Comparison of ENCODE assay signal across 8 mouse cellular contexts in the genomic region with DNA sequence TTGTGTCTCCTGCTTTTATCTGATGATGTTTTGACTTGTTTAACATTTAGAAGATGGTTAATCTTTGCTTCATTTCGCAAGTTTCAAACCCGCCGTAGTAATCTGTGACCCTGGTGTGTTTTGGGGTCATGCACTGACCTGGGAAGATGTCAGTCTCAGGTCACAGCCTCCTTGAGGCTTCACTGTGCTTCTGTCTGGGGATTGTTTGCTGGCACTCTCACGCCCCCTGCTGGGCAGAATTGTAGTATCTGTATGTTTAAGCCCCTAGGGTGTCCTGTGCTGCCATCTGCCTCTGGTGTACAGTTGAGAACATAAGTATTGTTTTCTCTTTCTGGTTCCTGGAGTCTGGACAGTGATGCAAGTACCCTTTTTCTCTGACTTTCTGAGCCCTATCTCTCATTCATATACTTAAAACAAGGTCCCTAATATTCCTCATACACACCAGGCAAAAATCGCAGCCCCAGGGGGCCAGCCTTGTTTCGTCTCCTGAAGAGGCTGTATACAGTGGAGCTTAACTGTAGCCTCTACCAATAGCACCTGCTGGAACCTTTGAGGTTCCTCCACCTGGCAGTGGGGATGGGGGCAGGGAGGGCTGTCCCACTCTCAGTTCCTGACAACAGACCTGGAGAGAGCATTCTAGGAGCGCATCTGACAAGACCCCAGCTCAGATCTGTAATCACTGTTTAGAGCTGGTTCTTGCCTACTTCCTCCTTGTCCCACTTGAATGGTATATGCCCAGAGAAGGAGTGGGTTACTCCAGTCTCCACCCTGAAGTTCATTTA. TPM values are rescaled to one million over a fixed set of nuclear protein-coding genes. Genes with fewer than 3 reads are reported as not detected.
DNase-seq lines count a peak whose midpoint lies in the region; ATAC-seq and TF ChIP-seq lines count a peak whose summit lies in the region.

No protein-coding gene starts in this region.

- peaks cover 81% of the 10 kb centered on the region for H3K36me3 ChIP-seq in forebrain, embryonic 10.5 days (replicated peaks)
- H3K36me3 ChIP-seq in heart, embryonic 16.5 days (ENCODE audit: control insufficient read depth, insufficient read depth), result peaks cover 12% of the 10 kb centered on the region
- peaks cover 99% of the 10 kb centered on the region for H3K36me3 ChIP-seq in liver, embryonic 14.5 days (replicated peaks; ENCODE audit: control insufficient read depth, insufficient read depth, low read depth)
- peaks cover 33% of the 10 kb centered on the region for H3K36me3 ChIP-seq in neural tube, embryonic 15.5 days

- WGBS in forebrain, embryonic 10.5 days, result 72% methylated on average over 7 of the region's 7 CpGs
- WGBS in heart, embryonic 16.5 days, result 62% methylated on average over 7 of the region's 7 CpGs
- 66% methylated on average over 7 of the region's 7 CpGs for WGBS in liver, embryonic 14.5 days (ENCODE audit: insufficient replicate concordance)
- WGBS in neural tube, embryonic 15.5 days, result 65% methylated on average over 7 of the region's 7 CpGs

- H3K9me3 ChIP-seq in forebrain, embryonic 10.5 days, result no peaks in the 10 kb centered on the region
- no peaks in the 10 kb centered on the region for H3K9me3 ChIP-seq in heart, embryonic 16.5 days (replicated peaks; ENCODE audit: control insufficient read depth, low read length)
- no peaks in the 10 kb centered on the region for H3K9me3 ChIP-seq in liver, embryonic 14.5 days (ENCODE audit: control insufficient read depth, low read length)
- no peaks in the 10 kb centered on the region for H3K9me3 ChIP-seq in neural tube, embryonic 15.5 days (replicated peaks)

- H3K27me3 ChIP-seq in forebrain, embryonic 10.5 days (ENCODE audit: poor library complexity, severe bottlenecking), result no peaks in the 10 kb centered on the region
- no peaks in the 10 kb centered on the region for H3K27me3 ChIP-seq in heart, embryonic 16.5 days (ENCODE audit: control insufficient read depth, insufficient read depth, low read length)
- no peaks in the 10 kb centered on the region for H3K27me3 ChIP-seq in liver, embryonic 14.5 days (ENCODE audit: control insufficient read depth, insufficient read depth, low read length)
- no peaks in the 10 kb centered on the region for H3K27me3 ChIP-seq in neural tube, embryonic 15.5 days (replicated peaks)

- H3K4me1 ChIP-seq in forebrain, embryonic 10.5 days, result no peaks in the 10 kb centered on the region
- H3K4me1 ChIP-seq in heart, embryonic 16.5 days (ENCODE audit: control insufficient read depth, insufficient read depth, low read length), result no peaks in the 10 kb centered on the region
- peaks cover 2 to 8% of the 10 kb centered on the region in 2 experiments for H3K4me1 ChIP-seq in liver, embryonic 14.5 days (replicated peaks; ENCODE audit: control insufficient read depth in 2 of 2, insufficient read depth in 2 of 2, low read length in 1 of 2)
- H3K4me1 ChIP-seq in neural tube, embryonic 15.5 days, result no peaks in the 10 kb centered on the region

- no peak overlapping the region for H3K4me3 ChIP-seq in forebrain, embryonic 10.5 days
- H3K4me3 ChIP-seq in heart, embryonic 16.5 days (ENCODE audit: low read length), result no peak overlapping the region
- H3K4me3 ChIP-seq in liver, embryonic 14.5 days (ENCODE audit: insufficient read depth in 1 of 2, low read depth in 2 of 2, low read length in 2 of 2), result no peak overlapping the region
- no peak overlapping the region for H3K4me3 ChIP-seq in neural tube, embryonic 15.5 days (replicated peaks)

- H3K4me2 ChIP-seq in heart, embryonic 16.5 days (ENCODE audit: low read depth, low read length), result no peak overlapping the region
- H3K4me2 ChIP-seq in liver, embryonic 14.5 days (ENCODE audit: low read depth), result no peak overlapping the region
- no peak overlapping the region for H3K4me2 ChIP-seq in neural tube, embryonic 15.5 days

- H3K9ac ChIP-seq in heart, embryonic 16.5 days (ENCODE audit: low read length), result no peak overlapping the region
- H3K9ac ChIP-seq in liver, embryonic 14.5 days (replicated peaks), result no peak overlapping the region
- no peak overlapping the region for H3K9ac ChIP-seq in neural tube, embryonic 15.5 days (replicated peaks)

- no peak for TF ChIP-seq EP300 in liver, embryonic 14.5 days (IDR thresholded peaks at IDR 0.05; ENCODE audit: low read depth)

- peak; percentile 62; the same call in 1 of the 2 replicates for ATAC-seq in heart, embryonic 16.5 days (replicated peaks; ENCODE audit: extremely low read depth, insufficient read depth, low FRiP score)
- peak; percentile 62 for ATAC-seq in liver, embryonic 14.5 days (ENCODE audit: insufficient read depth)
- peak; percentile 68; the same call in 1 of the 2 replicates for ATAC-seq in neural tube, embryonic 15.5 days (ENCODE audit: low FRiP score)

- no peak for TF ChIP-seq POLR2A in brain, embryonic 14.5 days (IDR thresholded peaks at IDR 0.05; ENCODE audit: borderline replicate concordance, extremely low read depth, insufficient read depth, insufficient read length, poor library complexity, severe bottlenecking)

- peak; percentile 81 for TF ChIP-seq CTCF in brain, embryonic 14.5 days (IDR thresholded peaks at IDR 0.05; ENCODE audit: borderline replicate concordance, extremely low read depth, insufficient read depth, insufficient read length)
- TF ChIP-seq CTCF in liver, embryonic 14.5 days (IDR thresholded peaks at IDR 0.05; ENCODE audit: low read depth), result peak; percentile 94

- H3K27ac ChIP-seq in forebrain, embryonic 10.5 days, result no peak overlapping the region
- no peak overlapping the region for H3K27ac ChIP-seq in heart, embryonic 16.5 days (ENCODE audit: low read length)
- H3K27ac ChIP-seq in liver, embryonic 14.5 days, result no peak overlapping the region
- no peak overlapping the region for H3K27ac ChIP-seq in neural tube, embryonic 15.5 days (replicated peaks)

- peak; percentile 68 to 77 for DNase-seq in CD8-positive naive resting alpha-beta T cell, adult 2 months (ENCODE audit: low read depth in 2 of 2, low spot score in 2 of 2)
- peak; percentile 85 for DNase-seq in brain, embryonic 14.5 days (ENCODE audit: low read depth)
- DNase-seq in forebrain, embryonic 10.5 days (ENCODE audit: extremely low spot score, low spot score), result peak; percentile 68
- DNase-seq in kidney, postnatal 14 days, result peak; percentile 81
- DNase-seq in liver, embryonic 14.5 days (ENCODE audit: low read depth in 3 of 3, low spot score in 3 of 3), result peak; percentile 48 to 58 (median 57)
- DNase-seq in testis, postnatal 14 days (ENCODE audit: low spot score), result peak; percentile 47

RNA-seq across cellular contexts. Expression of gene Slc6a3, which starts 30.7 kb away (rescaled TPM):
- 2.4 and 2.7 TPM in 2 replicates for polyA plus RNA-seq in brain, embryonic 14.5 days (2012; rRNA removed)
- 0.11 and 0.22 TPM in 2 replicates for polyA plus RNA-seq in forebrain, embryonic 10.5 days (2016; fragmentation: Nextera tagmentation; extraction: Ambion mirVana)
- polyA plus RNA-seq in heart, embryonic 16.5 days (2015; fragmentation: Nextera tagmentation; extraction: Ambion mirVana), result 0.11 TPM in 1 of 2 replicates, not detected in the other
- polyA plus RNA-seq in liver, embryonic 14.5 days (2012; rRNA removed), result 0.59 and 0.63 TPM in 2 replicates
- 0.75 and 1.4 TPM in 2 replicates for polyA plus RNA-seq in liver, embryonic 14.5 days (2014; fragmentation: Nextera tagmentation; extraction: Ambion mirVana)
- 0.10 and 0.15 TPM in 2 replicates for polyA plus RNA-seq in neural tube, embryonic 15.5 days (2015; fragmentation: Nextera tagmentation; extraction: Ambion mirVana)

RNA-seq across cellular contexts. Expression of gene Lpcat1, which starts 38.9 kb away (rescaled TPM):
- polyA plus RNA-seq in brain, embryonic 14.5 days (2012; rRNA removed), result 91.4 and 99.1 TPM in 2 replicates
- 63.5 and 67.3 TPM in 2 replicates for polyA plus RNA-seq in forebrain, embryonic 10.5 days (2016; fragmentation: Nextera tagmentation; extraction: Ambion mirVana)
- polyA plus RNA-seq in heart, embryonic 16.5 days (2015; fragmentation: Nextera tagmentation; extraction: Ambion mirVana), result 17.4 and 24.0 TPM in 2 replicates
- 49.5 and 61.0 TPM in 2 replicates for polyA plus RNA-seq in liver, embryonic 14.5 days (2012; rRNA removed)
- 63.7 and 72.5 TPM in 2 replicates for polyA plus RNA-seq in liver, embryonic 14.5 days (2014; fragmentation: Nextera tagmentation; extraction: Ambion mirVana)
- 51.7 and 62.6 TPM in 2 replicates for polyA plus RNA-seq in neural tube, embryonic 15.5 days (2015; fragmentation: Nextera tagmentation; extraction: Ambion mirVana)
